Mouse (Mus musculus): ENCODE measurements at regions not wholly inside any gene's neighbourhood (a gene's known extent, or its start where the extent isn't known, plus 50 kb on each side); places are given as distances from the start of the nearest gene placed in this dataset.

GRCm38 (mm10) chr2:50552437-50552836, 255.8 kb upstream of the Mmadhc start:
- TF ChIP-seq HCFC1 (IDR thresholded peaks at IDR 0.05; ENCODE audit: borderline replicate concordance, insufficient read depth, low read length) = no peak
- no peak for TF ChIP-seq ZNF384 (IDR thresholded peaks at IDR 0.05; ENCODE audit: low read depth, low read length)
